Mouse (Mus musculus) stomach, postnatal 0 days (tissue): Measurements from ENCODE around the gene Prmt1.

Experiments used
- CTCF ChIP-seq: IDR thresholded peaks from 2 replicates; pipeline ENCODE4 v1.5.1; 2016; ENCODE audit warnings: antibody characterized with exemption, low read depth, mild to moderate bottlenecking, moderate library complexity
- EP300 ChIP-seq: optimal IDR thresholded peaks from 2 replicates; pipeline ENCODE3; 2016; ENCODE audit warnings: antibody characterized with exemption

DNA sequence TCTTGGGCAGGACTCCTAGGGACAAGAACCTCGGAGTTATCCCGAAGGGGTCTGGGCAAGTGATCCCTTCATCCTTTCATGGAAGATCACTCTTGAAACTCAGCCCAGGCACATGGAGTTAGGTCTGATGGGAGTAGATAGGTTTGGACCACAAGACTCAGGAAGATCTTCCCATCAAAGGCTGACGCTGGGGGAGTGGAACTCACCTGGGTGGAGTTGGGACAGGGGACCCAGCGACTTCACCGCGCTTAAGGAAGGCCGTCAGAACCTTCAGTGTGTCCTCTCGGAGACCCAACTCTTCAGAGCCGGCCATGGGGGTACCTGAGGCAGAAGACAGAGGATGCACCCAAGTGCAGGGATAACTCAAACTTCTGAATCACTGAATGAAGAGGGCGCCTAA lies 10.3 kb upstream of the Prmt1 start:
- no peak for TF ChIP-seq CTCF
- TF ChIP-seq EP300, result no peak
